ENCODE assay signal across 9 mouse cellular contexts in the genomic region with DNA sequence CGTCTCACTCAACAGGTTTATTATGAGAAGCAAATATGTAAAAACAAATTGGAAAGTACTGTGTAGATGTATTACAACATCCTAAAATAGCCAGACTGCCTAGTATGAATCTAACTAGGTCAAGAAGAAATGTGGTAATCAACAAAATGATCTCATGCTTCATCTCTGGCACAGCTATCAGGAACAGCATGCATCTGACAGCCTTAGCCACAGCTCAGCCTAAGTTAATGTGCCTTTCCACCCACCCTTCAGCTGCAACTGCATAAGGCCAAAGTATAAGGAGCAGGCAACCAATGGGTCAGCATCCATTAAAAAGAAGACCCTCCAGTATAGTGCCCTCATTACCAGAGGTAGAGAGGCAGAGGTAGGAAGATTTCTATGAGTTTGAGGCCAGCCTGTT. TPM values are rescaled to one million over a fixed set of nuclear protein-coding genes. Genes with fewer than 3 reads are reported as not detected.
DNase-seq lines count a peak whose midpoint lies in the region; ATAC-seq and TF ChIP-seq lines count a peak whose summit lies in the region.
"Had no signal": no experiment of that assay in that cellular context is flagged by ENCODE, and none has a peak within 500 bp of the region (broad histone marks: within the 10 kb centered on the region; RNA-seq: fewer than 3 reads in every experiment).

No protein-coding gene starts in this region.

- H3K9ac ChIP-seq in intestine, postnatal 0 days (ENCODE audit: low read depth, low read length), result no peak overlapping the region
- no peak overlapping the region for H3K9ac ChIP-seq in intestine, embryonic 15.5 days
- no peak overlapping the region for H3K9ac ChIP-seq in forebrain, embryonic 15.5 days (replicated peaks)
- H3K9ac ChIP-seq: hindbrain, embryonic 12.5 days had no signal

- H3K27me3 ChIP-seq in intestine, postnatal 0 days (replicated peaks; ENCODE audit: control insufficient read depth, insufficient read depth, low read length), result no peaks in the 10 kb centered on the region
- no peaks in the 10 kb centered on the region for H3K27me3 ChIP-seq in intestine, embryonic 15.5 days (replicated peaks)
- no peaks in the 10 kb centered on the region for H3K27me3 ChIP-seq in Patski
- no peaks in the 10 kb centered on the region for H3K27me3 ChIP-seq in cerebellum, adult 2 months (ENCODE audit: control insufficient read depth, insufficient read depth, low read length)
- H3K27me3 ChIP-seq in forebrain, embryonic 15.5 days, result no peaks in the 10 kb centered on the region
- H3K27me3 ChIP-seq in hindbrain, embryonic 10.5 days (ENCODE audit: insufficient read depth, poor library complexity, severe bottlenecking), result no peaks in the 10 kb centered on the region
- H3K27me3 ChIP-seq: hindbrain, embryonic 12.5 days had no signal

- H3K4me1 ChIP-seq in intestine, postnatal 0 days (replicated peaks; ENCODE audit: control insufficient read depth, insufficient read depth, low read length), result no peaks in the 10 kb centered on the region; the same call in 1 of the 2 replicates
- peaks cover 6% of the 10 kb centered on the region for H3K4me1 ChIP-seq in intestine, embryonic 15.5 days (replicated peaks)
- H3K4me1 ChIP-seq in cerebellum, adult 2 months (ENCODE audit: control insufficient read depth, insufficient read depth, low read length), result peaks cover 33% of the 10 kb centered on the region
- H3K4me1 ChIP-seq in forebrain, embryonic 15.5 days, result no peaks in the 10 kb centered on the region
- H3K4me1 ChIP-seq in hindbrain, embryonic 10.5 days (replicated peaks), result no peaks in the 10 kb centered on the region
- H3K4me1 ChIP-seq: hindbrain, embryonic 12.5 days had no signal

- H3K4me2 ChIP-seq in intestine, postnatal 0 days (replicated peaks; ENCODE audit: low read depth), result no peak overlapping the region
- no peak overlapping the region for H3K4me2 ChIP-seq in intestine, embryonic 15.5 days (replicated peaks)
- H3K4me2 ChIP-seq in forebrain, embryonic 15.5 days (replicated peaks), result no peak overlapping the region
- H3K4me2 ChIP-seq: hindbrain, embryonic 12.5 days had no signal

- 0 out of 2 replicates have a peak, but pooled peaks have one; percentile 6 for ATAC-seq in intestine, postnatal 0 days
- ATAC-seq in intestine, embryonic 15.5 days, result no peak
- peak; percentile 83 for ATAC-seq in Patski
- no peak for ATAC-seq in monocyte, adult 5-6 weeks (replicated peaks; ENCODE audit: insufficient number of reproducible peaks, low FRiP score, low TSS enrichment, poor library complexity, severe bottlenecking)
- no peak for ATAC-seq in forebrain, embryonic 15.5 days (replicated peaks)

- intact Hi-C loops in left cerebral cortex, postnatal 14 days (cut with DNase I), result no loop called here

- H3K4me3 ChIP-seq in intestine, postnatal 0 days (ENCODE audit: low read depth, low read length), result no peak overlapping the region
- no peak overlapping the region for H3K4me3 ChIP-seq in intestine, embryonic 15.5 days (replicated peaks)
- H3K4me3 ChIP-seq in cerebellum, adult 2 months (replicated peaks; ENCODE audit: insufficient read depth, low read depth, low read length), result no peak overlapping the region
- no peak overlapping the region for H3K4me3 ChIP-seq in forebrain, embryonic 15.5 days
- H3K4me3 ChIP-seq in hindbrain, embryonic 10.5 days, result no peak overlapping the region
- H3K4me3 ChIP-seq: hindbrain, embryonic 12.5 days had no signal

- in situ Hi-C loops in Patski (cut with MboI; ENCODE audit: low pct_unique_long_range_greater_than_20kb), result no loop called here

- no peaks in the 10 kb centered on the region for H3K9me3 ChIP-seq in intestine, postnatal 0 days (ENCODE audit: control insufficient read depth)
- no peaks in the 10 kb centered on the region for H3K9me3 ChIP-seq in intestine, embryonic 15.5 days
- H3K9me3 ChIP-seq in forebrain, embryonic 15.5 days, result no peaks in the 10 kb centered on the region
- no peaks in the 10 kb centered on the region for H3K9me3 ChIP-seq in hindbrain, embryonic 10.5 days
- H3K9me3 ChIP-seq: hindbrain, embryonic 12.5 days had no signal

- POLR2A ChIA-PET in Patski (lab: Charles Lee), result no interaction called here

- CTCF ChIA-PET in Patski (lab: Charles Lee), result interaction anchor here (1.1 to 2.2 kb wide), 4 partner anchors 9 to 104 kb away, joined by 3 to 5 read pairs (median 3); no protein-coding TSS in a partner anchor

- no peak for DNase-seq in Patski (ENCODE audit: low read depth, low spot score)
- peak; percentile 61 to 82 for DNase-seq in cerebellum, adult 2 months
- peak; percentile 15 to 64 for DNase-seq in left cerebral cortex, postnatal 14 days (ENCODE audit: low spot score in 2 of 2)
- no peak for DNase-seq in hindbrain, embryonic 10.5 days (ENCODE audit: low spot score)

- no peak for TF ChIP-seq POLR2A in cerebellum, adult 2 months (IDR thresholded peaks at IDR 0.05; ENCODE audit: borderline replicate concordance, insufficient read depth, low read length)

- WGBS in intestine, postnatal 0 days, result 64% methylated on average over 1 of the region's 1 CpGs
- 76% methylated on average over 1 of the region's 1 CpGs for WGBS in intestine, embryonic 15.5 days
- WGBS in cerebellum, adult 2 months, result 17% methylated on average over 1 of the region's 1 CpGs
- 90% methylated on average over 1 of the region's 1 CpGs for WGBS in forebrain, embryonic 15.5 days
- 96% methylated on average over 1 of the region's 1 CpGs for WGBS in hindbrain, embryonic 10.5 days

- TF ChIP-seq CTCF in intestine, postnatal 0 days (IDR thresholded peaks at IDR 0.05; ENCODE audit: low read depth), result no peak
- TF ChIP-seq CTCF in Patski (IDR thresholded peaks at IDR 0.05), result no peak
- no peak for TF ChIP-seq CTCF in cerebellum, adult 2 months (IDR thresholded peaks at IDR 0.05; ENCODE audit: borderline replicate concordance, insufficient read depth, low read depth, low read length)

- no peak overlapping the region for H3K27ac ChIP-seq in intestine, postnatal 0 days (ENCODE audit: low read depth, low read length)
- H3K27ac ChIP-seq in intestine, embryonic 15.5 days, result no peak overlapping the region
- H3K27ac ChIP-seq in cerebellum, adult 2 months (ENCODE audit: insufficient read depth, low read length), result peak overlapping the region; percentile 92
- H3K27ac ChIP-seq in forebrain, embryonic 15.5 days (replicated peaks), result no peak overlapping the region
- H3K27ac ChIP-seq in hindbrain, embryonic 10.5 days, result no peak overlapping the region
- H3K27ac ChIP-seq: hindbrain, embryonic 12.5 days had no signal

- no peaks in the 10 kb centered on the region for H3K36me3 ChIP-seq in intestine, postnatal 0 days (ENCODE audit: control insufficient read depth, insufficient read depth)
- no peaks in the 10 kb centered on the region for H3K36me3 ChIP-seq in intestine, embryonic 15.5 days
- H3K36me3 ChIP-seq in forebrain, embryonic 15.5 days, result no peaks in the 10 kb centered on the region
- H3K36me3 ChIP-seq in hindbrain, embryonic 10.5 days, result no peaks in the 10 kb centered on the region
- H3K36me3 ChIP-seq: hindbrain, embryonic 12.5 days had no signal

RNA-seq across cellular contexts. Expression of a gene that starts 34.1 kb away (rescaled TPM):
- polyA plus RNA-seq in intestine, postnatal 0 days (2015; fragmentation: Nextera tagmentation; extraction: Ambion mirVana), result 57.5 and 59.5 TPM in 2 replicates
- 36.1 and 37.4 TPM in 2 replicates for polyA plus RNA-seq in intestine, embryonic 15.5 days (2015; fragmentation: Nextera tagmentation; extraction: Ambion mirVana)
- 9.1 TPM for polyA plus RNA-seq in Patski (2021)
- 3.6 and 5.0 TPM in 2 replicates for polyA plus RNA-seq in cerebellum, adult 2 months (2012; rRNA removed)
- total RNA-seq in left cerebral cortex, postnatal 14 days (2021), result 1 to 10 TPM; 2.7 to 3.9 TPM
- 19.6 to 23.9 TPM (median 23.2 TPM) in 3 replicates for total RNA-seq in monocyte, adult 5-6 weeks (2017)
- polyA plus RNA-seq in forebrain, embryonic 15.5 days (2015; fragmentation: Nextera tagmentation; extraction: Ambion mirVana), result 3.1 and 3.3 TPM in 2 replicates
- 8.7 and 10.3 TPM in 2 replicates for polyA plus RNA-seq in hindbrain, embryonic 10.5 days (2016; fragmentation: Nextera tagmentation; extraction: Ambion mirVana)

Comparison
In these comparisons a context has a peak if more than half of its experiments do, and no peak if none do; other contexts are left out.
1. ATAC-seq: peak in intestine, postnatal 0 days (single experiment) and Patski (single experiment); none in intestine, embryonic 15.5 days (single experiment), monocyte, adult 5-6 weeks (single experiment) and forebrain, embryonic 15.5 days (single experiment).
2. DNase-seq: peak in cerebellum, adult 2 months (2 of 2) and left cerebral cortex, postnatal 14 days (2 of 2); none in Patski (single experiment) and hindbrain, embryonic 10.5 days (single experiment).